Mouse (Mus musculus): ENCODE measurements around the gene Efl1. TPM values are rescaled to one million over a fixed set of nuclear protein-coding genes. Genes with fewer than 3 reads are reported as not detected.

Gene Efl1
- total and polyA plus RNA-seq, 2 experiments: 2.4 to 8.2 TPM

DNA sequence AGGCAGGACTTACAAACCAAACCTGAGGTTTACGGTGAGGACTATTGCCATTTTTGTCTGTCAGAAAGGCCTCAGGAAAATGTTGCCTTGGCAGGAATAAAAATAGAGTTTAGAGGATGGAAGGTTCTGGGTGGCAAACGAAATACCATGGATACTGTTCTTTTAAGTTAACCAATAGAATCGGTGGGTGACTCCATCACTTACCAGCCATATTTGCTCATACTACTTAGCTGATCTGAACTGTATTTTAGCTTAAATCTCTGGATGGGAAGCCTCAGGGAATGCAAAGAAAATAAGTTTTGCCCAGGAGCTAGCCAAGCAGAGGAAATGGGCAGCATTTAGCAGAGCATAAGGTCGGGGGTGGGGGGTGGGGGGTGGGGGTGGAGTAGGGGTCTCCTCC lies 505 bp upstream of the Efl1 start:
- Histone ChIP-seq H3K36me3 (ENCODE audit: control insufficient read depth, insufficient read depth, low read length) (peaks cover 7% of the 10 kb centered on the region; the same call in 1 of the 2 replicates), H3K4me3 (ENCODE audit: insufficient read depth, low read depth, low read length) (peak overlapping the region; percentile 69), H3K9ac (ENCODE audit: low read depth, low read length) (no peak overlapping the region), H3K79me2 (ENCODE audit: control insufficient read depth, insufficient read depth, low read length) (peaks cover 3% of the 10 kb centered on the region; the same call in 1 of the 2 replicates), H3K4me1 (ENCODE audit: control insufficient read depth, insufficient read depth, low read length) (peaks cover 4% of the 10 kb centered on the region; the same call in 1 of the 2 replicates), H3K27me3 (ENCODE audit: control insufficient read depth, insufficient read depth, low read length) (no peaks in the 10 kb centered on the region), H3K27ac (replicated peaks; ENCODE audit: insufficient read depth, low read depth, low read length) (no peak overlapping the region)
- WGBS: 21% methylated on average over 4 of the region's 4 CpGs
- DNase-seq (ENCODE audit: extremely low read depth, low read depth, low spot score): no peak
- TF ChIP-seq POLR2A (IDR thresholded peaks at IDR 0.05; ENCODE audit: extremely low read depth, insufficient read depth, low read length) (no peak), CTCF (IDR thresholded peaks at IDR 0.05; ENCODE audit: low read depth, low read length) (no peak)

DNA sequence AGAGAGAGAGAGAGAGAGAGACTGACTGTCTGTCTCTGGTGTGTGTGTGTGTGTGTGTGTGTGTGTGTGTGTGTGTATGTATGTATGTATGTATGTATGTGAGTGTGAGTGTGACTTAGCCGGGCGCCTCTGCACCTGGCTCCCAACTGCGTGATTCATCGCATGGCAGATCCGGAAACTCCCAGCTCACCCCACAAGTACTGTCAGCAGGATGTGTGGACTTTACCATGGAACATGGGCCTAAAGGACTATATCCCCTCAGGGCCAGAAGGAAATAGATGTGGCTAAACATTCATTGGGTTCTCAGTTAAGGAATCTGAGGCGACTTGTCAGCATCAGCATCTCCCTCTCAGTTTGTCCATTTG lies 649 bp downstream of the Efl1 start:
- TF ChIP-seq CTCF (IDR thresholded peaks at IDR 0.05; ENCODE audit: low read depth, low read length) (no peak), POLR2A (IDR thresholded peaks at IDR 0.05; ENCODE audit: extremely low read depth, insufficient read depth, low read length) (no peak)
- no peaks in the 10 kb centered on the region for H3K27me3 ChIP-seq (ENCODE audit: control insufficient read depth, insufficient read depth, low read length)
- peak overlapping the region; percentile 69 for H3K4me3 ChIP-seq (ENCODE audit: insufficient read depth, low read depth, low read length)
- peaks cover 3% of the 10 kb centered on the region; the same call in 1 of the 2 replicates for H3K79me2 ChIP-seq (ENCODE audit: control insufficient read depth, insufficient read depth, low read length)
- peaks cover 7% of the 10 kb centered on the region; the same call in 1 of the 2 replicates for H3K36me3 ChIP-seq (ENCODE audit: control insufficient read depth, insufficient read depth, low read length)
- peaks cover 4% of the 10 kb centered on the region; the same call in 1 of the 2 replicates for H3K4me1 ChIP-seq (ENCODE audit: control insufficient read depth, insufficient read depth, low read length)
- no peak overlapping the region for H3K27ac ChIP-seq (replicated peaks; ENCODE audit: insufficient read depth, low read depth, low read length)
- peak; percentile 2 for DNase-seq (ENCODE audit: extremely low read depth, low read depth, low spot score)
- WGBS: 11% methylated on average over 6 of the region's 6 CpGs
- H3K9ac ChIP-seq (ENCODE audit: low read depth, low read length): peak overlapping the region; percentile 71

GRCm38 (mm10) chr7:82664604-82665003 lies 16.2 kb downstream of the Efl1 start:
- no peak for TF ChIP-seq CTCF (IDR thresholded peaks at IDR 0.05; ENCODE audit: low read depth, low read length)
- no peak for TF ChIP-seq POLR2A (IDR thresholded peaks at IDR 0.05; ENCODE audit: extremely low read depth, insufficient read depth, low read length)
- no peak for DNase-seq (ENCODE audit: extremely low read depth, low read depth, low spot score)
- WGBS: 81% methylated on average over 3 of the region's 3 CpGs

DNA sequence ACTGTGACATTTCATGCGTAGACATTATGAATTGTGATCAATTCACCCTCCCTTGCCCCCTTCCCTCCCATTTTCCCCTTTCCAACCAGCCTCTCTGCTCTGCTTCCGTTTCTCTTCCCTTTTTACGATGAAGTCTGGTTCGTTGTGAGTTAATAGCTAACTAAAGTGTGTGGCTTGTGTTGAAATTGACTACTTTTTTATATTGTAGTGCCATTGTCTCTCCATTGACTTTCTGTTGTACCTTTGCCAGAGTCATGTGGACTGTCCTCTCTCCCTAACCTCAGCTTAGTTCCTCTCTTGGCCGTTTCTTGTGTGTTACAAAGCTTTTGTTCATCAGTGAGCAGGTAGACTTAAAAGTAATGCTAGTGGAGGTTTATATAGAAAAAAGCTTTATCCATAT lies 27.6 kb downstream of the Efl1 start:
- TF ChIP-seq CTCF (IDR thresholded peaks at IDR 0.05; ENCODE audit: low read depth, low read length): no peak
- TF ChIP-seq POLR2A (IDR thresholded peaks at IDR 0.05; ENCODE audit: extremely low read depth, insufficient read depth, low read length): no peak
- H3K4me3 ChIP-seq (ENCODE audit: insufficient read depth, low read depth, low read length): no peak overlapping the region
- no peaks in the 10 kb centered on the region for H3K27me3 ChIP-seq (ENCODE audit: control insufficient read depth, insufficient read depth, low read length)
- DNase-seq (ENCODE audit: extremely low read depth, low read depth, low spot score): peak; percentile 64
- H3K79me2 ChIP-seq (ENCODE audit: control insufficient read depth, insufficient read depth, low read length): no peaks in the 10 kb centered on the region
- H3K4me1 ChIP-seq (ENCODE audit: control insufficient read depth, insufficient read depth, low read length): peaks cover 5% of the 10 kb centered on the region
- no peak overlapping the region for H3K9ac ChIP-seq (ENCODE audit: low read depth, low read length)
- no peak overlapping the region for H3K27ac ChIP-seq (replicated peaks; ENCODE audit: insufficient read depth, low read depth, low read length)
- 40% methylated on average over 5 of the region's 5 CpGs for WGBS
- peaks cover 41% of the 10 kb centered on the region for H3K36me3 ChIP-seq (ENCODE audit: control insufficient read depth, insufficient read depth, low read length)

More at GRCm38 (mm10) chr7:82664604-82665003, 16.2 kb downstream of the Efl1 start:
- no peaks in the 10 kb centered on the region for H3K27me3 ChIP-seq (ENCODE audit: control insufficient read depth, insufficient read depth, low read length)
- H3K9ac ChIP-seq (ENCODE audit: low read depth, low read length): no peak overlapping the region
- peaks cover 43% of the 10 kb centered on the region for H3K36me3 ChIP-seq (ENCODE audit: control insufficient read depth, insufficient read depth, low read length)
- H3K79me2 ChIP-seq (ENCODE audit: control insufficient read depth, insufficient read depth, low read length): no peaks in the 10 kb centered on the region
- no peaks in the 10 kb centered on the region for H3K4me1 ChIP-seq (ENCODE audit: control insufficient read depth, insufficient read depth, low read length)
- no peak overlapping the region for H3K4me3 ChIP-seq (ENCODE audit: insufficient read depth, low read depth, low read length)
- H3K27ac ChIP-seq (replicated peaks; ENCODE audit: insufficient read depth, low read depth, low read length): no peak overlapping the region

GRCm38 (mm10) chr7:82676834-82677233 lies 28.4 kb downstream of the Efl1 start:
- Histone ChIP-seq H3K27me3 (ENCODE audit: control insufficient read depth, insufficient read depth, low read length) (no peaks in the 10 kb centered on the region), H3K4me3 (ENCODE audit: insufficient read depth, low read depth, low read length) (no peak overlapping the region), H3K79me2 (ENCODE audit: control insufficient read depth, insufficient read depth, low read length) (no peaks in the 10 kb centered on the region), H3K4me1 (ENCODE audit: control insufficient read depth, insufficient read depth, low read length) (peaks cover 5% of the 10 kb centered on the region), H3K36me3 (ENCODE audit: control insufficient read depth, insufficient read depth, low read length) (peaks cover 39% of the 10 kb centered on the region), H3K9ac (ENCODE audit: low read depth, low read length) (no peak overlapping the region), H3K27ac (replicated peaks; ENCODE audit: insufficient read depth, low read depth, low read length) (no peak overlapping the region)
- no peak for TF ChIP-seq POLR2A (IDR thresholded peaks at IDR 0.05; ENCODE audit: extremely low read depth, insufficient read depth, low read length)
- 85% methylated on average over 6 of the region's 6 CpGs for WGBS
- no peak for DNase-seq (ENCODE audit: extremely low read depth, low read depth, low spot score)

DNA sequence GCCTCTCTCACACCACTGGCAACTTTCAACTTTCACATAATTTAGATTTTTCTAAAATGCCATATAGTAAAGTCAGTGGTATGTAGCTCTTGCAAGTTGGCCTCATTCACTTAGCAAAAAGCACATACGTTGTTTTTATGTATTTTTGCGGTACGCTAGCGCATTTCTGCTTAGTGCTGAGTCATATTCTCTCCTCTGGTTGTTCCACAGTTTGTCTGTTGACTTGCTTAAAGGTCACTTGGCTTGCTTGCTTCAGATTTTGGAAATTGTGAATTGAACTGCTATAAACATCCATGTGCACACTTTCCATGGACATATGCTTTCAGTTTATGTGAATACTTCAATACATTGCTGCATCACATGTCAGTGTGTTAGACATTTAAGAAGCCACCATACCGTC lies 31.5 kb downstream of the Efl1 start:
- H3K36me3 ChIP-seq (ENCODE audit: control insufficient read depth, insufficient read depth, low read length): peaks cover 29% of the 10 kb centered on the region
- DNase-seq (ENCODE audit: extremely low read depth, low read depth, low spot score): peak; percentile 79

More for the DNA sequence above, 31.5 kb downstream of the Efl1 start:
- H3K79me2 ChIP-seq (ENCODE audit: control insufficient read depth, insufficient read depth, low read length): no peaks in the 10 kb centered on the region
- 47% methylated on average over 5 of the region's 5 CpGs for WGBS
- H3K4me1 ChIP-seq (ENCODE audit: control insufficient read depth, insufficient read depth, low read length): peaks cover 5% of the 10 kb centered on the region
- no peak overlapping the region for H3K27ac ChIP-seq (replicated peaks; ENCODE audit: insufficient read depth, low read depth, low read length)
- peak overlapping the region; percentile 16; the same call in 1 of the 2 replicates for H3K4me3 ChIP-seq (ENCODE audit: insufficient read depth, low read depth, low read length)
- H3K9ac ChIP-seq (ENCODE audit: low read depth, low read length): no peak overlapping the region
- no peaks in the 10 kb centered on the region for H3K27me3 ChIP-seq (ENCODE audit: control insufficient read depth, insufficient read depth, low read length)
- no peak for TF ChIP-seq POLR2A (IDR thresholded peaks at IDR 0.05; ENCODE audit: extremely low read depth, insufficient read depth, low read length)
- TF ChIP-seq CTCF (IDR thresholded peaks at IDR 0.05; ENCODE audit: low read depth, low read length): no peak
